Mouse (Mus musculus) liver, embryonic 14.5 days (tissue): ENCODE measurements around the gene Zfp644.

Experiments used
- CTCF ChIP-seq: IDR thresholded peaks from 2 replicates; pipeline ENCODE4 v1.5.1; 2016; ENCODE audit warnings: antibody characterized with exemption, low read depth, control low read depth
- EP300 ChIP-seq: IDR thresholded peaks from 2 replicates; pipeline ENCODE4 v1.6.1; 2016; ENCODE audit warnings: antibody characterized with exemption, low read depth

GRCm38 (mm10) chr5:106590686-106591085, 106.4 kb downstream of the Zfp644 start:
- TF ChIP-seq CTCF = no peak
- no peak for TF ChIP-seq EP300
